In genomic region chr17:46552841-46553423, GRCm38 (mm10) we compare ENCODE assay signal across 8 mouse cellular contexts. TPM values are rescaled to one million over a fixed set of nuclear protein-coding genes. Genes with fewer than 3 reads are reported as not detected.
DNase-seq lines count a peak whose midpoint lies in the region; TF ChIP-seq lines count a peak whose summit lies in the region.

No protein-coding gene starts in this region.

- DNase-seq in MEL (ENCODE audit: low read depth, low spot score), result peak; percentile 74
- DNase-seq in cerebellum, adult 9-10 months, result peak; percentile 94
- DNase-seq in forelimb bud, embryonic 11.5 days (ENCODE audit: low read depth, low spot score), result peak; percentile 95
- peak; percentile 96 for DNase-seq in heart, postnatal 4 days
- peak; percentile 93 to 95 for DNase-seq in layer of hippocampus, adult 2 months (ENCODE audit: low spot score in 2 of 2)
- DNase-seq in lung, adult 2 months, result peak; percentile 93
- DNase-seq in thymus, postnatal 0 days (ENCODE audit: low spot score), result peak; percentile 49

- peaks cover 2 to 14% of the 10 kb centered on the region in 2 experiments; a peak in 3 of 4 replicates for H3K4me1 ChIP-seq in MEL (ENCODE audit: control insufficient read depth in 1 of 2, insufficient read depth in 2 of 2, low read length in 2 of 2)
- peaks cover 12% of the 10 kb centered on the region for H3K4me1 ChIP-seq in lung, adult 2 months (ENCODE audit: control insufficient read depth, insufficient read depth, low read length)
- peaks cover 28% of the 10 kb centered on the region for H3K4me1 ChIP-seq in olfactory bulb, adult 2 months (ENCODE audit: control insufficient read depth, insufficient read depth, low read length)

- H3K27me3 ChIP-seq in MEL (ENCODE audit: control insufficient read depth in 1 of 2, insufficient read depth in 2 of 2, low read length in 2 of 2), result no peaks in the 10 kb centered on the region

- H3K79me2 ChIP-seq in MEL (ENCODE audit: control insufficient read depth, insufficient read depth, low read length, poor library complexity), result peaks cover 26% of the 10 kb centered on the region

- TF ChIP-seq RAD21 in MEL (IDR thresholded peaks at IDR 0.05; ENCODE audit: low read depth, low read length), result no peak

- no peak for TF ChIP-seq POLR2A in MEL (IDR thresholded peaks at IDR 0.05; ENCODE audit: control insufficient read depth in 1 of 2, insufficient read depth in 1 of 2, low read depth in 1 of 2, low read length in 2 of 2, poor library complexity in 1 of 2)
- peak; percentile 56; the same call in 1 of the 2 replicates for TF ChIP-seq POLR2A in lung, adult 2 months (IDR thresholded peaks at IDR 0.05; ENCODE audit: borderline replicate concordance, extremely low read depth, low read depth, low read length)
- TF ChIP-seq POLR2A in olfactory bulb, adult 2 months (IDR thresholded peaks at IDR 0.05; ENCODE audit: insufficient read depth, low read depth, low read length), result no peak

- TF ChIP-seq CTCF in MEL (IDR thresholded peaks at IDR 0.05 in 2 of 3, conservative IDR thresholded peaks at IDR 0.05 in 1 of 3; ENCODE audit: control insufficient read depth in 1 of 3, insufficient read depth in 1 of 3, low read depth in 2 of 3, low read length in 3 of 3, poor library complexity in 1 of 3, severe bottlenecking in 1 of 3), result no peak
- TF ChIP-seq CTCF in layer of hippocampus, adult 2 months (conservative IDR thresholded peaks at IDR 0.05), result no peak
- TF ChIP-seq CTCF in lung, adult 2 months (IDR thresholded peaks at IDR 0.05; ENCODE audit: insufficient read depth, low read length), result no peak
- no peak for TF ChIP-seq CTCF in olfactory bulb, adult 2 months (IDR thresholded peaks at IDR 0.05; ENCODE audit: insufficient read depth, low read depth, low read length)

- H3K9ac ChIP-seq in MEL (ENCODE audit: control insufficient read depth, low read depth, low read length, poor library complexity, severe bottlenecking), result no peak overlapping the region

- no peak overlapping the region for H3K4me3 ChIP-seq in MEL (ENCODE audit: control insufficient read depth in 1 of 2, insufficient read depth in 1 of 2, low read depth in 2 of 2, low read length in 2 of 2)
- peak overlapping the region; percentile 90 for H3K4me3 ChIP-seq in layer of hippocampus, adult 2 months
- peak overlapping the region; percentile 67 for H3K4me3 ChIP-seq in lung, adult 2 months (replicated peaks; ENCODE audit: extremely low read depth, low read depth, low read length)
- peak overlapping the region; percentile 50 for H3K4me3 ChIP-seq in olfactory bulb, adult 2 months (ENCODE audit: insufficient read depth, low read depth, low read length)

- 9% methylated on average over 24 of the region's 24 CpGs for WGBS in lung, adult 2 months
- 2% methylated on average over 24 of the region's 24 CpGs for WGBS in olfactory bulb, adult 2 months

- H3K9me3 ChIP-seq in MEL (replicated peaks; ENCODE audit: insufficient read depth, low read length), result no peaks in the 10 kb centered on the region

- TF ChIP-seq EP300 in MEL (IDR thresholded peaks at IDR 0.05; ENCODE audit: low read depth in 1 of 2, low read length in 2 of 2), result no peak

- no peak overlapping the region for H3K27ac ChIP-seq in MEL (ENCODE audit: control insufficient read depth, low read depth, low read length)
- H3K27ac ChIP-seq in layer of hippocampus, adult 2 months, result peak overlapping the region; percentile 96
- peak overlapping the region; percentile 79 for H3K27ac ChIP-seq in olfactory bulb, adult 2 months (ENCODE audit: insufficient read depth, low read depth, low read length)

- peaks cover 0 to 9% of the 10 kb centered on the region in 2 experiments; a peak in 3 of 4 replicates for H3K36me3 ChIP-seq in MEL (ENCODE audit: control insufficient read depth in 1 of 2, insufficient read depth in 2 of 2, low read length in 2 of 2)

TF ChIP-seq in MEL, 35 proteins besides CTCF, POLR2A, EP300 and RAD21:
- TF ChIP-seq MYC (IDR thresholded peaks at IDR 0.05; ENCODE audit: low read depth, low read length) (no peak), ELF1 (IDR thresholded peaks at IDR 0.05; ENCODE audit: low read depth, low read length) (0 out of 2 replicates have a peak, but pooled peaks have one; percentile 20)

RNA-seq across cellular contexts. Expression of gene Srf, which starts 3.0 kb away (rescaled TPM):
- 38.9 and 43.9 TPM in 2 replicates for total RNA-seq in MEL (2012; rRNA removed)
- 100 to 1,000 TPM in 1 of 2 experiments, not detected in 1; 114 TPM for polyA plus RNA-seq in MEL (2012; ENCODE audit: insufficient read depth in 1 of 2, insufficient read length in 2 of 2, low read depth in 1 of 2, low replicate concordance in 2 of 2, missing spikeins in 1 of 2)
- total RNA-seq in heart, postnatal 4 days (2021), result 100 to 1,000 TPM; 184 to 210 TPM
- total RNA-seq in layer of hippocampus, adult 2 months (2021), result 10 to 100 TPM; 75.7 to 90.9 TPM
- polyA plus RNA-seq in lung, adult 2 months (2012; rRNA removed), result 162 and 190 TPM in 2 replicates
- not detected in 2 replicates for polyA plus RNA-seq in olfactory bulb, adult 2 months (2012; ENCODE audit: insufficient read depth, insufficient read length, low replicate concordance, missing spikeins)
- polyA plus RNA-seq in thymus, postnatal 0 days (2015; fragmentation: Nextera tagmentation; extraction: Ambion mirVana), result 5.0 and 7.5 TPM in 2 replicates

RNA-seq across cellular contexts. Expression of gene Cul9, which starts 6.7 kb away (rescaled TPM):
- total RNA-seq in MEL (2012; rRNA removed), result 3.6 TPM in 2 replicates
- polyA plus RNA-seq in MEL (2012; ENCODE audit: insufficient read depth in 1 of 2, insufficient read length in 2 of 2, low read depth in 1 of 2, low replicate concordance in 2 of 2, missing spikeins in 1 of 2), result 10 to 100 TPM in 1 of 2 experiments, not detected in 1; 10.7 TPM
- 10 to 100 TPM; 12.0 to 12.6 TPM for total RNA-seq in heart, postnatal 4 days (2021)
- total RNA-seq in layer of hippocampus, adult 2 months (2021), result 10 to 100 TPM; 66.1 to 68.4 TPM
- polyA plus RNA-seq in lung, adult 2 months (2012; rRNA removed), result 25.3 and 27.5 TPM in 2 replicates
- not detected in 2 replicates for polyA plus RNA-seq in olfactory bulb, adult 2 months (2012; ENCODE audit: insufficient read depth, insufficient read length, low replicate concordance, missing spikeins)
- polyA plus RNA-seq in thymus, postnatal 0 days (2015; fragmentation: Nextera tagmentation; extraction: Ambion mirVana), result 2.5 and 2.8 TPM in 2 replicates

RNA-seq across cellular contexts. Expression of gene Dnph1, which starts 56.4 kb away (rescaled TPM):
- 37.2 and 40.8 TPM in 2 replicates for total RNA-seq in MEL (2012; rRNA removed)
- polyA plus RNA-seq in MEL (2012; ENCODE audit: insufficient read depth in 1 of 2, insufficient read length in 2 of 2, low read depth in 1 of 2, low replicate concordance in 2 of 2, missing spikeins in 1 of 2), result 10 to 100 TPM in 1 of 2 experiments, not detected in 1; 86.5 TPM
- total RNA-seq in heart, postnatal 4 days (2021), result 10 to 100 TPM in 1 of 2 experiments, 1 to 10 TPM in 1; 9.5 to 10.2 TPM
- 1 to 10 TPM; 4.8 to 6.2 TPM for total RNA-seq in layer of hippocampus, adult 2 months (2021)
- 0.78 and 2.0 TPM in 2 replicates for polyA plus RNA-seq in lung, adult 2 months (2012; rRNA removed)
- not detected in 2 replicates for polyA plus RNA-seq in olfactory bulb, adult 2 months (2012; ENCODE audit: insufficient read depth, insufficient read length, low replicate concordance, missing spikeins)
- polyA plus RNA-seq in thymus, postnatal 0 days (2015; fragmentation: Nextera tagmentation; extraction: Ambion mirVana), result 28.3 and 33.7 TPM in 2 replicates

Comparison
In these comparisons a context has a peak if more than half of its experiments do, and no peak if none do; other contexts are left out.
1. H3K4me3 ChIP-seq: peak in layer of hippocampus, adult 2 months (single experiment), lung, adult 2 months (single experiment) and olfactory bulb, adult 2 months (single experiment); none in MEL (0 of 2).
2. Peak in every context shown above with its lines, with median percentiles within 50 percentile points of each other: DNase-seq.